ENCODE assay signal across 32 mouse cellular contexts in the genomic region with DNA sequence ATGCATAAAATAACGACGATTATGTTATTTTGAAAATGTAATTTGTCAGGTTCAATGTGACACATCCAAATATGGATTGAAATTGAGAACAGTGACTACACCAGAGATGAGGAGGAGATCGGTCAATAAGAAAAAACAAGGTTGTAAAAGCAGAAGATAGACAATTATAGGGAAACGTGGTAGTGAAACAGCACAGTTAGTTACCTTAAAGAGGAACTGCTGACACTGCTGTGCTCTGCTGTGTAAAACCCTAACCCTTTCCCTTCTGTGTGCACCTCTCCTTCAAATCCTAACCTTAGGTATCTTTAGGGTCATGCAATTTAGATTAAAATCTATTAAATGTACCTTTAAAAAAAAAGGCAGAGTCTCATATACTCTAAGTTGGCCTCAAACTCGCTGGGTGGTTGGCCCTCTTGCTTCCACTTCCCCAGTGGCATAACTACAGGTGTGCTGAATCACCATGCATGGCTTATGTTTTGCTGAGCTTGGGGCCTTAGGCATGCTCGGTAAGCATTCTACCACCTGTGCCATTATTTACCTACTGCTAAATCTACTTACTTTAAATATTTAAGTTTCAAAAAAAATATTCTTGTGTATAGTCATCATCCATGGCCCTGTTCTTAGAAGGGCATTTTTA. TPM values are rescaled to one million over a fixed set of nuclear protein-coding genes. Genes with fewer than 3 reads are reported as not detected.
A peak's percentile ranks its signal among the peaks of the same experiment; 100 is the strongest.
DNase-seq lines count a peak whose midpoint lies in the region; ATAC-seq and TF ChIP-seq lines count a peak whose summit lies in the region.
"Had no signal": no experiment of that assay in that cellular context is flagged by ENCODE, and none has a peak within 500 bp of the region (broad histone marks: within the 10 kb centered on the region; RNA-seq: fewer than 3 reads in every experiment).

No protein-coding gene starts in this region.

- H3K4me3 ChIP-seq in liver, postnatal 0 days (ENCODE audit: low read depth, low read length): no peak overlapping the region
- H3K4me3 ChIP-seq in liver, embryonic 11.5 days (ENCODE audit: low read depth, low read length): no peak overlapping the region
- H3K4me3 ChIP-seq in megakaryocyte, embryonic 14.5 days (replicated peaks): peak overlapping the region; percentile 62
- no peak overlapping the region for H3K4me3 ChIP-seq in kidney, embryonic 15.5 days (replicated peaks)
- no peak overlapping the region for H3K4me3 ChIP-seq in gastrocnemius, adult 2 months
- H3K4me3 ChIP-seq: embryonic facial prominence, embryonic 12.5 days; forebrain, embryonic 10.5 days; forebrain, embryonic 15.5 days; hindbrain, embryonic 13.5 days; limb, embryonic 10.5 days; limb, embryonic 15.5 days; myocyte; neural tube, embryonic 12.5 days had no signal

- DNase-seq in liver, postnatal 0 days: no peak
- no peak for DNase-seq in liver, embryonic 11.5 days (ENCODE audit: low spot score)
- DNase-seq in gastrocnemius, adult 8-10 months (ENCODE audit: low spot score in 2 of 2): no peak
- no peak for DNase-seq in gastrocnemius, adult 2 months
- DNase-seq: adrenal gland, postnatal 25 days; cerebellum, adult 2 months; cerebellum, postnatal 14 days; gastrocnemius, postnatal 10 days; heart, adult 11 months; heart, postnatal 36 days; kidney, adult 8-10 months; kidney, postnatal 10 days; layer of hippocampus, adult 9-11 months; right cerebral cortex, postnatal 4 days; thymus, postnatal 4 days had no signal

- TF ChIP-seq CTCF in liver, postnatal 0 days (IDR thresholded peaks at IDR 0.05; ENCODE audit: low read depth): no peak
- TF ChIP-seq CTCF in gastrocnemius, adult 2 months (IDR thresholded peaks at IDR 0.05): no peak

- no peak overlapping the region for H3K4me2 ChIP-seq in liver, postnatal 0 days (ENCODE audit: low read depth, low read length)
- H3K4me2 ChIP-seq in liver, embryonic 11.5 days: no peak overlapping the region
- H3K4me2 ChIP-seq in kidney, embryonic 15.5 days: no peak overlapping the region
- H3K4me2 ChIP-seq: embryonic facial prominence, embryonic 12.5 days; forebrain, embryonic 15.5 days; heart, embryonic 11.5 days; hindbrain, embryonic 13.5 days; limb, embryonic 15.5 days; midbrain, embryonic 11.5 days; neural tube, embryonic 12.5 days had no signal

- intact Hi-C loops in gastrocnemius, adult 2 months (cut with DNase I): no loop called here

- H3K36me3 ChIP-seq in liver, postnatal 0 days (replicated peaks; ENCODE audit: insufficient read depth, low read length): 0 out of 2 replicates have a peak, but pooled peaks cover 5% of the 10 kb centered on the region
- peaks cover 3% of the 10 kb centered on the region; the same call in 1 of the 2 replicates for H3K36me3 ChIP-seq in liver, embryonic 11.5 days (ENCODE audit: control insufficient read depth, insufficient read depth, low read length)
- H3K36me3 ChIP-seq in megakaryocyte, embryonic 14.5 days (replicated peaks; ENCODE audit: low read length): peaks cover 59% of the 10 kb centered on the region
- H3K36me3 ChIP-seq in kidney, embryonic 15.5 days: 0 out of 2 replicates have a peak, but pooled peaks cover under 1% of the 10 kb centered on the region
- H3K36me3 ChIP-seq: forebrain, embryonic 15.5 days; hindbrain, embryonic 13.5 days; limb, embryonic 15.5 days; neural tube, embryonic 12.5 days had no signal

- no peak for TF ChIP-seq EP300 in liver, postnatal 0 days (IDR thresholded peaks at IDR 0.05; ENCODE audit: low read depth)

- WGBS in liver, postnatal 0 days (ENCODE audit: insufficient replicate concordance): 48% methylated on average over 6 of the region's 6 CpGs
- 75% methylated on average over 6 of the region's 6 CpGs for WGBS in liver, embryonic 11.5 days
- 74% methylated on average over 6 of the region's 6 CpGs for WGBS in kidney, embryonic 15.5 days

- H3K9ac ChIP-seq in liver, postnatal 0 days (replicated peaks): no peak overlapping the region
- H3K9ac ChIP-seq in liver, embryonic 11.5 days (ENCODE audit: low read depth, low read length): no peak overlapping the region
- no peak overlapping the region for H3K9ac ChIP-seq in kidney, embryonic 15.5 days
- H3K9ac ChIP-seq: embryonic facial prominence, embryonic 12.5 days; forebrain, embryonic 15.5 days; hindbrain, embryonic 13.5 days; limb, embryonic 15.5 days; liver, embryonic 14.5 days; neural tube, embryonic 12.5 days had no signal

- H3K9me3 ChIP-seq in liver, postnatal 0 days (ENCODE audit: low read length): no peaks in the 10 kb centered on the region
- H3K9me3 ChIP-seq in liver, embryonic 11.5 days (ENCODE audit: control insufficient read depth, low read length): no peaks in the 10 kb centered on the region
- no peaks in the 10 kb centered on the region for H3K9me3 ChIP-seq in megakaryocyte, embryonic 14.5 days
- H3K9me3 ChIP-seq in kidney, embryonic 15.5 days (replicated peaks): no peaks in the 10 kb centered on the region
- H3K9me3 ChIP-seq: embryonic facial prominence, embryonic 12.5 days; forebrain, embryonic 10.5 days; forebrain, embryonic 15.5 days; hindbrain, embryonic 13.5 days; limb, embryonic 10.5 days; limb, embryonic 15.5 days; neural tube, embryonic 12.5 days had no signal

- no peaks in the 10 kb centered on the region for H3K27me3 ChIP-seq in liver, postnatal 0 days (ENCODE audit: insufficient read depth, low read length)
- H3K27me3 ChIP-seq in liver, embryonic 11.5 days (replicated peaks; ENCODE audit: control insufficient read depth, insufficient read depth, low read length): no peaks in the 10 kb centered on the region
- H3K27me3 ChIP-seq in megakaryocyte, embryonic 14.5 days (replicated peaks): no peaks in the 10 kb centered on the region
- H3K27me3 ChIP-seq in kidney, embryonic 15.5 days: no peaks in the 10 kb centered on the region
- H3K27me3 ChIP-seq: embryonic facial prominence, embryonic 12.5 days; forebrain, embryonic 15.5 days; hindbrain, embryonic 13.5 days; limb, embryonic 15.5 days; neural tube, embryonic 12.5 days had no signal

- peaks cover 22% of the 10 kb centered on the region for H3K4me1 ChIP-seq in liver, postnatal 0 days (ENCODE audit: insufficient read depth)
- peaks cover 6% of the 10 kb centered on the region; the same call in 1 of the 2 replicates for H3K4me1 ChIP-seq in liver, embryonic 11.5 days (replicated peaks; ENCODE audit: control insufficient read depth, insufficient read depth, low read length)
- peaks cover 68% of the 10 kb centered on the region for H3K4me1 ChIP-seq in megakaryocyte, embryonic 14.5 days
- H3K4me1 ChIP-seq in kidney, embryonic 15.5 days: peaks cover 2% of the 10 kb centered on the region; the same call in 1 of the 2 replicates
- H3K4me1 ChIP-seq: embryonic facial prominence, embryonic 12.5 days; forebrain, embryonic 10.5 days; forebrain, embryonic 15.5 days; limb, embryonic 10.5 days; limb, embryonic 15.5 days; neural tube, embryonic 12.5 days had no signal

- H3K27ac ChIP-seq in liver, postnatal 0 days (ENCODE audit: low read depth): peak overlapping the region; percentile 20
- H3K27ac ChIP-seq in liver, embryonic 11.5 days (ENCODE audit: low read depth, low read length): no peak overlapping the region
- no peak overlapping the region for H3K27ac ChIP-seq in kidney, embryonic 15.5 days
- H3K27ac ChIP-seq in gastrocnemius, adult 2 months: no peak overlapping the region
- H3K27ac ChIP-seq: embryonic facial prominence, embryonic 12.5 days; forebrain, embryonic 10.5 days; forebrain, embryonic 15.5 days; hindbrain, embryonic 13.5 days; limb, embryonic 10.5 days; limb, embryonic 15.5 days; liver, embryonic 14.5 days; macrophage; neural tube, embryonic 12.5 days had no signal

- no peak for ATAC-seq in liver, postnatal 0 days
- no peak for ATAC-seq in liver, embryonic 11.5 days (replicated peaks; ENCODE audit: low FRiP score)
- ATAC-seq in common myeloid progenitor, adult 5-6 weeks (replicated peaks; ENCODE audit: low read depth, poor library complexity, severe bottlenecking): peak; percentile 85
- ATAC-seq in kidney, embryonic 15.5 days (replicated peaks; ENCODE audit: low FRiP score): no peak
- ATAC-seq: forebrain, embryonic 15.5 days; intestine, embryonic 16.5 days; midbrain, embryonic 16.5 days had no signal

RNA-seq across cellular contexts. Expression of a gene that starts 19.4 kb away (rescaled TPM):
- polyA plus RNA-seq in liver, postnatal 0 days (2015; fragmentation: Nextera tagmentation; extraction: Ambion mirVana): 11.8 and 12.9 TPM in 2 replicates
- 19.9 and 23.0 TPM in 2 replicates for polyA plus RNA-seq in liver, embryonic 11.5 days (2014; fragmentation: Nextera tagmentation; extraction: Ambion mirVana)
- total RNA-seq in common myeloid progenitor, adult 5-6 weeks (2017): 89.2 and 103 TPM in 2 replicates
- 3.1 and 8.0 TPM in 2 replicates for polyA plus RNA-seq in megakaryocyte, embryonic 14.5 days (2012; ENCODE audit: insufficient read depth, low replicate concordance)
- polyA plus RNA-seq in kidney, embryonic 15.5 days (2015; fragmentation: Nextera tagmentation; extraction: Ambion mirVana): 19.8 and 20.6 TPM in 2 replicates
- total RNA-seq in gastrocnemius, adult 8-10 months (2022): 100 to 1,000 TPM; 105 to 120 (median 107) TPM
- total RNA-seq in gastrocnemius, adult 2 months (2021): 100 to 1,000 TPM in 1 of 2 experiments, 10 to 100 TPM in 1; 96.2 to 100 TPM
